Mouse (Mus musculus) inflammation-experienced regulatory T-cells (primary cell): ENCODE measurements around the gene Vrk3. TPM values are rescaled to one million over a fixed set of nuclear protein-coding genes. Genes with fewer than 3 reads are reported as not detected.

Source experiments
- polyA plus RNA-seq, 2 experiments: library from polyadenylated mRNA; unstranded; fragments of 100-300 nt; shearing (Covaris generic); gene quantifications; one replicate each; pipeline ENCODE4 v1.2.1; 2017

Vrk3 gene
- 10 to 100 TPM; 92.8 to 98.9 TPM for polyA plus RNA-seq

GRCm38 (mm10) chr7:44748101-44749044 lies at the start of gene Vrk3:
TSS of gene Vrk3 (plus strand) at chr7:44748413.

GRCm38 (mm10) chr7:44708574-44708973 lies 39.6 kb upstream of the Vrk3 start, which contains the start of gene Izumo2:
TSS of gene Izumo2 (plus strand) at chr7:44708742.

GRCm38 (mm10) chr7:44750950-44751349 lies 2.7 kb downstream of the Vrk3 start, which contains the start of gene Zfp473:
TSS of gene Zfp473 (minus strand) at chr7:44751050.

GRCm38 (mm10) chr7:44815721-44816469 lies 67.7 kb downstream of the Vrk3 start, which contains the start of the genes Nup62 and Il4i1:
TSS of gene Nup62 (plus strand) at chr7:44816088.
TSS of gene Il4i1 (plus strand) at chr7:44816387.

GRCm38 (mm10) chr7:44816470-44817021 lies 68.3 kb downstream of the Vrk3 start, which contains the start of gene Atf5:
TSS of gene Atf5 (minus strand) at chr7:44816658.

Other genes starting within 250 kb of the Vrk3 start
- gene Mybpc2, start 223.8 kb upstream of the Vrk3 start, polyA plus RNA-seq: not detected
- 1 to 10 TPM; 2.6 to 6.3 TPM for gene Spib, start 216.3 kb upstream of the Vrk3 start, polyA plus RNA-seq
- 10 to 100 TPM; 46.3 to 81.8 TPM for gene Pold1, start 199.6 kb upstream of the Vrk3 start, polyA plus RNA-seq
- gene Nr1h2, start 194.5 kb upstream of the Vrk3 start, polyA plus RNA-seq: 100 to 1,000 TPM; 132 to 172 TPM
- gene Napsa, start 176.0 kb upstream of the Vrk3 start, polyA plus RNA-seq: 1 to 10 TPM; 3.9 to 9.7 TPM
- under 1 TPM; 0.17 to 0.44 TPM for gene Kcnc3, start 157.7 kb upstream of the Vrk3 start, polyA plus RNA-seq
- gene Myh14, start 77.6 kb upstream of the Vrk3 start, polyA plus RNA-seq: 1 to 10 TPM in 1 of 2 experiments, under 1 TPM in 1; 0.24 to 1.8 TPM
- not detected for gene Izumo2, start 39.7 kb upstream of the Vrk3 start, polyA plus RNA-seq
- gene Zfp473, start 2.6 kb downstream of the Vrk3 start, polyA plus RNA-seq: 1 to 10 TPM in 1 of 2 experiments, under 1 TPM in 1; 0.37 to 1.3 TPM
- gene Nup62, start 67.7 kb downstream of the Vrk3 start, polyA plus RNA-seq: 10 to 100 TPM; 40.5 to 41.4 TPM
- gene Il4i1, start 68.0 kb downstream of the Vrk3 start, polyA plus RNA-seq: 1 to 10 TPM; 3.0 to 8.6 TPM
- under 1 TPM in 1 of 2 experiments, not detected in 1; 0.30 TPM for gene Atf5, start 68.2 kb downstream of the Vrk3 start, polyA plus RNA-seq
- 10 to 100 TPM; 26.4 to 35.3 TPM for gene Akt1s1, start 100.6 kb downstream of the Vrk3 start, polyA plus RNA-seq
- gene Tbc1d17, start 100.7 kb downstream of the Vrk3 start, polyA plus RNA-seq: 10 to 100 TPM; 83.2 to 90.0 TPM
- 10 to 100 TPM; 89.6 to 97.9 TPM for gene Pnkp, start 108.7 kb downstream of the Vrk3 start, polyA plus RNA-seq
- gene Ptov1, start 121.4 kb downstream of the Vrk3 start, polyA plus RNA-seq: 10 to 100 TPM; 28.9 to 30.2 TPM
- 10 to 100 TPM; 54.7 to 59.9 TPM for gene Med25, start 144.3 kb downstream of the Vrk3 start, polyA plus RNA-seq
- gene Fuz, start 147.7 kb downstream of the Vrk3 start, polyA plus RNA-seq: 10 to 100 TPM; 38.7 to 55.5 TPM
- gene Ap2a1, start 181.1 kb downstream of the Vrk3 start, polyA plus RNA-seq: 10 to 100 TPM; 56.8 to 69.1 TPM
- under 1 TPM in 1 of 2 experiments, not detected in 1; 0.97 TPM for gene Tsks, start 194.8 kb downstream of the Vrk3 start, polyA plus RNA-seq
- 1 to 10 TPM; 1.7 to 2.5 TPM for gene Cpt1c, start 226.4 kb downstream of the Vrk3 start, polyA plus RNA-seq
- gene Prmt1, start 238.2 kb downstream of the Vrk3 start, polyA plus RNA-seq: 100 to 1,000 TPM; 148 to 162 TPM
- gene Irf3, start 249.2 kb downstream of the Vrk3 start, polyA plus RNA-seq: 100 to 1,000 TPM; 224 to 233 TPM